Mouse (Mus musculus) G1E (cell line): ENCODE data around the gene Tsen54.

Source experiments
- CTCF ChIP-seq: IDR thresholded peaks from 2 replicates; pipeline ENCODE4 v1.5.1; 2012; ENCODE audit warnings: low read depth, low read length, inconsistent platforms, mixed read lengths
- TAL1 ChIP-seq: conservative IDR thresholded peaks from 2 replicates; pipeline ENCODE4 v1.6.1; 2012; ENCODE audit warnings: low read depth, low read length, inconsistent platforms, mixed read lengths

DNA sequence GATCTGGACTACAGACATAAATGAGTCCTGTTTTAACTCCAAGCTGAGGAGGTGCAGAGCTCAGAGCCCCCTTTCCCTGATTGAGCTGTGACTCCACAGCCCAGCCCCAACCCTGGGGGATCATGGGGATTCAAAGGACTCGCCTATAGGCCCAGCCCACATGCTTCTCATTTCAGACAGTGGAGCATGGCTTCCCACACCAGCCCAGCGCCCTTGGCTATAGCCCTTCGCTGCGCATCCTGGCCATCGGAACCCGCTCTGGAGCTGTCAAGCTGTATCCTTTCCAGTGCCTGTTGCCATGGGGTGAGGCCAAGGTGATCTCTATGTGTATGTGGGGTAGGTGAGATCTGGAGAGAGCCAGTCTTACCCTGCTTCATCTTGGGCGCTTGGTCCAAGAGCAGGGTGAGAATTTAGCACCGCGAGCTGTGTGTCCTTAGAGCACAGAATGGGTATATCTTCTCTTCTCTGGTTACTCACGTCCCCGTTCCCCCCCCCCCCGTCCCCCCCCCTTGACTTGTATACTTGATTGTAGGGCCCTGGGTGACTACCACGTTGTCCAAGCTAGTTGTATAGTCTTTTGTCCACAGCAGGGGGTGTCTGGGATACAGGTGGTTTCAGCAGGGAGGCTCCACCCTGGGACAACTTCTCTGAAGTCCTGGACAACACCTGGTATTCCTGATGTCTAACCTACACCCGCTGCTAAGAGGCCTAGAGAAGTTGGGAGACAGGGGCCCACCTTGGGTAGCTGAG, 28.8 kb downstream of the Tsen54 start:
- no peak for TF ChIP-seq CTCF
- TF ChIP-seq TAL1, result no peak
